Mouse (Mus musculus): ENCODE measurements around the gene Ceacam9. TPM values are rescaled to one million over a fixed set of nuclear protein-coding genes. Genes with fewer than 3 reads are reported as not detected.
"Not testable (repeated sequence)": the region's sequence is repeated elsewhere in the genome, so short reads cannot be mapped to it uniquely, and the experiment has no call there.

Ceacam9 gene
- polyA plus RNA-seq, 1 experiment from 2014 or later: not detected

- Histone ChIP-seq H3K9me3 (replicated peaks) (no peaks in the 10 kb centered on the region), H3K36me3 (no peaks in the 10 kb centered on the region), H3K4me1 (no peaks in the 10 kb centered on the region; the same call in 1 of the 2 replicates), H3K4me2 (no peak overlapping the region), H3K27me3 (replicated peaks) (peaks cover 14% of the 10 kb centered on the region), H3K4me3 (no peak overlapping the region), H3K27ac (no peak overlapping the region), H3K9ac (no peak overlapping the region)
- 53% methylated on average over 13 of the region's 13 CpGs for WGBS (ENCODE audit: insufficient replicate concordance)
- no peak for ATAC-seq
Measured at GRCm38 (mm10) chr7:16712633-16713415, 8.9 kb upstream of the Ceacam9 start.

DNA sequence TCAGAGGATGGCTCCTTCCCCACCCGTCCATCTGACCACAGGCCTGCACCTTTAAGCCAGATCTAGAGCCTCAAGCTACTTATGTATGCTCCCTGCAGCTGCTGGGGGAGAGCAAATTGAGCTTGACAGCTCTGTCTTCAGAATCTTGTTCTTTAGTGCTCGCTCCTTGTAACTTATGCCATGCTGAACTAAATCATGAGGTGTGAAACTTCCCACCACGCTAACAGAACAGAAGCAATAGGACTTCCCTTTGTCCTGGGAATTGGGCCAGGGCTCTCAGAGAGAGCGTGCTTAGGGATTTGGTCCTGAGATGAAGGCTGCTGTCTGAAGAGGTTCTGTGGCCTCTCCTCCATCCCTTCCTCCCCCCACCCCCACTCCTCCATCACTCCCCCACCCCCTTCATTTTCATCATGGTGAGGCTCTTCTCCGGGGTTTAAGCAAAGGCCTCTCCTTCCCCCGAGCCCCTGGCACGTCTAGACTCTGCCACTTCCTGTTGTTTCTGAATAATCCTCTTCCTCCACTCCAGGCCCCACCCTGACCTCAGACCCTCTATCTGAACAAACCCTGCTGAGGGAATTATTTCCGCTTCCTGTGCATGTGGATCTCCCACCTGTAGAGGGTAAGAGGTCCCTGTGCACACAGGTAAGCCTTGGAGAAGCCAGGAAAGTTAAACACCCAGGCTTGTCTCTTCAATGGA, 5.1 kb upstream of the Ceacam9 start:
- H3K9ac ChIP-seq; H3K4me3 ChIP-seq; H3K36me3 ChIP-seq; ATAC-seq; H3K9me3 ChIP-seq (replicated peaks); H3K27me3 ChIP-seq (replicated peaks); H3K4me1 ChIP-seq; H3K4me2 ChIP-seq; H3K27ac ChIP-seq: not testable (repeated sequence)
- WGBS (ENCODE audit: insufficient replicate concordance): 28% methylated on average over 8 of the region's 8 CpGs

GRCm38 (mm10) chr7:16722490-16722889, 761 bp downstream of the Ceacam9 start:
- peak; percentile 27; the same call in 1 of the 2 replicates for ATAC-seq
- H3K36me3 ChIP-seq; H3K4me1 ChIP-seq; H3K9ac ChIP-seq; H3K4me3 ChIP-seq; H3K4me2 ChIP-seq; H3K9me3 ChIP-seq (replicated peaks); H3K27ac ChIP-seq: not testable (repeated sequence)
- 61% methylated on average over 3 of the region's 3 CpGs for WGBS (ENCODE audit: insufficient replicate concordance)
- H3K27me3 ChIP-seq (replicated peaks): peaks cover 11% of the 10 kb centered on the region; the same call in 1 of the 2 replicates

DNA sequence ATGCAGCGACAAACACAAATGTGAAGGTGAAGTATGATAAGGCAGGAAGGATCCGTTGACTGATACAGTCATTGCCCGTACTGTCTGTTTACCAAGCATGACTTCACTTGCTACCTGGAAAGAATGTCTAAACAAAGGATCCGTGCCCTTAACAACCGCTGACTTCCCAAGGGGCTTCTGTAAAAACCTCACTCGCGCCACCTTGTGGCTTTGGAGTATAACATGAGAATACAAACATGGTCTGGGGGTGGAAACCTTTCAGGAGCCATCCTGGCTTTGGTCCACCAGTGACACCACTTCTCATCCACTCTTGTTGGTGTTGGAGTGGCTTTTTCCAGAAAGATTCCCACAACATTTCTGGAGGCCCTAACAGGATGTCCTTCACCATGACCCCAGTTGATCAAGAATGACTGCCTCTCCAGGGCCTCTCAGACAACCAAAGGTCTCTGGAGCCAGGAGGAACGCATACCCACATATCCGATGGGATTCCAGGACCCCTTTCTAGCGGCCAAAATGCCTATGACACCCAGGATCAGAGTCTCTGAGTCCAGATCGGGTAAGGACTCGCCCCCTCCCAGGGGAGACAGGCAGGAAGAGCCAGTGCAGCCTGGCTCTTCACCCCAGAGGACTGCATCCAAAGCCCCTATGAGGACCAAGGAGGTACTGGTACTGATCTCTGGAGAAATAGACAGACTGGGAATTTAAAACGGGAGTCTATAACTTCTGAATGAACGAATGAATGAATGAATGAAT, 7.0 kb downstream of the Ceacam9 start:
- 0 out of 2 replicates have a peak overlapping the region, but pooled peaks have one; percentile 13 for H3K9ac ChIP-seq
- peaks cover 18% of the 10 kb centered on the region for H3K4me1 ChIP-seq
- no peak for ATAC-seq
- peak overlapping the region; percentile 44 for H3K4me2 ChIP-seq
- no peaks in the 10 kb centered on the region for H3K36me3 ChIP-seq
- H3K27me3 ChIP-seq (replicated peaks): peaks cover 4% of the 10 kb centered on the region; the same call in 1 of the 2 replicates
- 20% methylated on average over 14 of the region's 14 CpGs for WGBS (ENCODE audit: insufficient replicate concordance)
- no peaks in the 10 kb centered on the region for H3K9me3 ChIP-seq (replicated peaks)
- H3K4me3 ChIP-seq: peak overlapping the region; percentile 6; the same call in 1 of the 2 replicates
- H3K27ac ChIP-seq: no peak overlapping the region

DNA sequence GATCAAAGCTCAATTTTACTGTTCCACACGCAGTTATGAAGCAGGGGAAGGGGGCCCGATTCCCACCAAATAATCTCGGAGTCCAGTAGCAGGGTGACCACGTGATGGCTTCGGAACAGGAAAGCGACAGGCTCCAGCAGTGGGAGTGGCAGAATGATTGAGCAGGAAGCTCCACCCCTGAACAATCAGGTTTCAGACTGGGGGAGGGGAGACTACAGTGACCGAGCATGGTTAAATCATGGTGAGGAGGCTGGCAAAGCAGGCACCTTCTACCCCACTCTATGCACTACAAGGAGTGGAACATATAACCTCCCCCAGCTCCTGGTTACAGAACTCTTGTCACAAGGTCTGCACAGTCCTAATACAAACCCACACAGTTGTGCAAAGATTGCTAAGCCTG, 7.8 kb downstream of the Ceacam9 start:
- H3K4me1 ChIP-seq: peaks cover 18% of the 10 kb centered on the region
- H3K4me2 ChIP-seq: peak overlapping the region; percentile 44
- peak overlapping the region; percentile 6; the same call in 1 of the 2 replicates for H3K4me3 ChIP-seq
- not testable (repeated sequence) for H3K27me3 ChIP-seq (replicated peaks); H3K27ac ChIP-seq; H3K9me3 ChIP-seq (replicated peaks); H3K9ac ChIP-seq; H3K36me3 ChIP-seq
- WGBS (ENCODE audit: insufficient replicate concordance): 0% methylated on average over 7 of the region's 7 CpGs
- ATAC-seq: peak; percentile 46

- Histone ChIP-seq H3K9ac (no peak overlapping the region), H3K4me3 (no peak overlapping the region), H3K9me3 (replicated peaks) (no peaks in the 10 kb centered on the region), H3K4me1 (peaks cover 18% of the 10 kb centered on the region), H3K27me3 (replicated peaks) (no peaks in the 10 kb centered on the region; the same call in 1 of the 2 replicates), H3K27ac (no peak overlapping the region), H3K4me2 (no peak overlapping the region), H3K36me3 (no peaks in the 10 kb centered on the region)
- WGBS (ENCODE audit: insufficient replicate concordance): 84% methylated on average over 5 of the region's 6 CpGs
- no peak for ATAC-seq
Measured at GRCm38 (mm10) chr7:16730791-16731190, 9.1 kb downstream of the Ceacam9 start.

DNA sequence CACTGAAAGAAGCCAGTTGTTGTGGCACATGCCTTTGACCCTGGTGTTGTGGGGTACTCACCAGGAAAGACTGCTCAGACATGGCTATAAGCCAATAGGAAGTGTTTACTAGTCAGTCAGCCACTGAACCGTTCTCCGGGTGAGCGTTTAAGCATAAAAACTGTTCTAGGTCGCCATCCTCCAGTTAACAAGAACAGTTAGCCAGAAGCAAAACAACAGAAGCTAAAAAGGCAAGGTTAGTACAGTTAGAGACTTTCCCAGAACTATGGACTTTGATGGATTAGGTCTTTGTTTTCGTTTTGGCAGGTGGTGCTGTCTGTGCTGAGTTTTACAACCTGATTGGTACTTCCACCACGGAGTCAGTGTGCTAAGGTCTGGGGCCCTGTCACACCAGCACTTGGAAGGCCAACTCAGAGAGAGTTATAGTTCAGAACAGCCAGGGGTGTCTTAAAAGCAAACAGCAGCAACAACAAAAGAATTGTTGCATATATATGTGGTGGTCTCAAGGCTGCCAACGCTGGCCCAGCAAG, 10.2 kb downstream of the Ceacam9 start:
- Histone ChIP-seq H3K4me1 (peaks cover 18% of the 10 kb centered on the region), H3K27me3 (replicated peaks) (no peaks in the 10 kb centered on the region; the same call in 1 of the 2 replicates), H3K27ac (no peak overlapping the region), H3K4me3 (no peak overlapping the region), H3K36me3 (no peaks in the 10 kb centered on the region), H3K9ac (no peak overlapping the region), H3K9me3 (replicated peaks) (no peaks in the 10 kb centered on the region), H3K4me2 (no peak overlapping the region)
- 67% methylated on average over 7 of the region's 7 CpGs for WGBS (ENCODE audit: insufficient replicate concordance)
- ATAC-seq: no peak

DNA sequence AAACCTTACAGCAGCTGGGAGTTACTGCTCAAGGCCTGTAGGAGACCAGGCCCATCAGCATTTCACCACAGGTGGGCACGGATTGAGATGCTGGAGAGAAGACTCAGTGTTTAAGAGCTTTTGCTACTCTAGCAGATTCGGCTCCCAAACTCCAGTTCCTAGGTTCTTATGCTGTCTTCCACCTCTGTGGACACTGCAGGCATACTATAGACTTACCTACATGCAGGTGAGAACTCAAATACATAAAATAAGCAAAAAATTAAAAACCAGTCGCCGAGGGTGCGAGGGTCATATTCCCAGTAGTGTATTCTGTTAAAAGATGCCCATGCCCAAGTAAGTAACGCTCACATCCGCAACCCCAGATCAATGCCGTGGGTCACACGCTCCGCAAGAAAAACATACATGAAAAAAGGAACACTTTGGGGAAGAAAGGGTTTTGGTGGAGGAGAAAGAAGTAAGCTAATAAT, 15.9 kb downstream of the Ceacam9 start:
- no peaks in the 10 kb centered on the region for H3K27me3 ChIP-seq (replicated peaks)
- H3K4me2 ChIP-seq: peak overlapping the region; percentile 82
- H3K9me3 ChIP-seq (replicated peaks): no peaks in the 10 kb centered on the region
- no peak for ATAC-seq
- H3K27ac ChIP-seq: no peak overlapping the region
- H3K36me3 ChIP-seq: peaks cover 20% of the 10 kb centered on the region
- whole genome bisulfite sequencing (ENCODE audit: insufficient replicate concordance): 34% methylated on average over 10 of the region's 10 CpGs
- H3K4me1 ChIP-seq: peaks cover 32% of the 10 kb centered on the region
- H3K9ac ChIP-seq: peak overlapping the region; percentile 55
- peak overlapping the region; percentile 83 for H3K4me3 ChIP-seq

DNA sequence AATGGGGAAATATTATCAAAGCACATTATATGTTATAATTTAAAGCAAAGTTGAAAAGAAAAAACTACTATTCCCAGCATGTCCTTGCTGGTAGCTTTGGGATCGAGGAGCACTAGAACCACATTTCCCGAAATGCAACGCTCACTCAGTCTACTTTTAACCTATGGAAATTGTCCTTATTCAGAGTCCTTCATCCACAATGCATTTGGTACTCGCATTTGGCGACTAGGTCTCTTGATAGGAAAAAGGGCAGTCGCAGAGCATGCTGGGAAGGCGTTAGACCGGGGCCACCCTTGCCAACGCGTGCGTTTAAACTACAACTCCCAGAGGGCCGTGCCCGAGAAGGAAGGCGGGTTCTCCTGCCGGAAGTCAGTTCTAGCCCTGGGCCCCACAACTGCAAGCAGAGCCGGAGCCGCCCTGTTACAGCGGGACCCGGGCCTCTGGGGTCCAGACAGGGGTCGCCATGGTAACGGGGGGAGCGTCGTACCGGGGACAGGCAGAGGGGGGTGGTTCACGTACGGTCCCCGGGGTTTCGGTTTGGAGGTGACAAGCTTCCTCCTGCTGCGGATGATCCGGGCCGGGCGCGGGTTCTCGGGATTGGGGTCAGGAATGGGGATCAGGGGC, 16.5 kb downstream of the Ceacam9 start, which contains the start of gene Ap2s1:
Gene Ap2s1 (plus strand): TSS at position 338 of the 624 bp plus-strand sequence.
- no peaks in the 10 kb centered on the region for H3K27me3 ChIP-seq (replicated peaks)
- peak; percentile 98 for ATAC-seq
- under 1% methylated on average over 34 of the region's 34 CpGs for WGBS (ENCODE audit: insufficient replicate concordance)
- no peaks in the 10 kb centered on the region for H3K9me3 ChIP-seq (replicated peaks)
- H3K9ac ChIP-seq: peak within 1 kb of the TSS; percentile 89
- H3K4me2 ChIP-seq: peak within 1 kb of the TSS; percentile 82
- peak within 1 kb of the TSS; percentile 83 for H3K4me3 ChIP-seq
- peaks cover 32% of the 10 kb centered on the region for H3K4me1 ChIP-seq
- peaks cover 25% of the 10 kb centered on the region for H3K36me3 ChIP-seq
- peak within 1 kb of the TSS; percentile 67 for H3K27ac ChIP-seq

DNA sequence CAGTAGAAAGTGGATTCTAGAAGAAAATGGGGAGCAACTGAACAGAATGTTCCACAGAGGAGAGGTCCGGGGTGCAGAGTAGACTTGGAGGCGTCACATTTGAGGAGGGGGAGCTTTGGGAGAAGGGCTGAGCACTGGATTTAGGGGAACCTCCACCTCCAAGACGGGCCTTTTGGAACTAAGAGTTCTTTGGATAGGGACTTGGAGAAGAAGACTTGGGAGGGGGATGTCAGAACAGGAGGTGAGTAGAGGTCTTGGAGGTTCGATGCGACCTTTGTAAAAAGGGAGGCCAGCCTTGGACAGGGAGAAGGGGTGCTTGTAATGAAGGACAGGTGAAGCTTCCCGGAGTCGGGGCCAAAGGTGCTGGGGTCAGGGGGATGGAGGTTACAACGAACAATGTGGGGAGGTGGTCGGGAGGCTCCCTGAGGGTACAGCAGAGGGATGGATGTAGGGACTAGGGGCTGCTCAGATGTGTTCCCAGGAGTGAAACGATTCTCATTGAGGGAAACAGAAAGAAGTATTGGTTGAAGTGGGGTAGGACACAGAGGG, 17.4 kb downstream of the Ceacam9 start:
- Histone ChIP-seq H3K4me3 (peak overlapping the region; percentile 83), H3K9me3 (replicated peaks) (no peaks in the 10 kb centered on the region), H3K4me2 (peak overlapping the region; percentile 82), H3K27ac (peak overlapping the region; percentile 67), H3K36me3 (peaks cover 35% of the 10 kb centered on the region), H3K27me3 (replicated peaks) (no peaks in the 10 kb centered on the region), H3K9ac (peak overlapping the region; percentile 89), H3K4me1 (peaks cover 32% of the 10 kb centered on the region)
- 33% methylated on average over 10 of the region's 10 CpGs for WGBS (ENCODE audit: insufficient replicate concordance)
- ATAC-seq: no peak

- H3K4me3 ChIP-seq: no peak overlapping the region
- H3K36me3 ChIP-seq: peaks cover 91% of the 10 kb centered on the region
- no peak overlapping the region for H3K9ac ChIP-seq
- no peak for ATAC-seq
- no peak overlapping the region for H3K27ac ChIP-seq
- H3K4me2 ChIP-seq: no peak overlapping the region
- H3K27me3 ChIP-seq (replicated peaks): no peaks in the 10 kb centered on the region
- peaks cover 14% of the 10 kb centered on the region; the same call in 1 of the 2 replicates for H3K4me1 ChIP-seq
- no peaks in the 10 kb centered on the region for H3K9me3 ChIP-seq (replicated peaks)
- WGBS (ENCODE audit: insufficient replicate concordance): 91% methylated on average over 4 of the region's 4 CpGs
Measured at GRCm38 (mm10) chr7:16745373-16745772, 23.6 kb downstream of the Ceacam9 start.

Measured in liver, embryonic 12.5 days (tissue).